Mouse (Mus musculus) G1E (cell line): Measurements from ENCODE around the gene Mapkapk3. TPM values are rescaled to one million over a fixed set of nuclear protein-coding genes. Genes with fewer than 3 reads are reported as not detected.

Source experiments
- ATAC-seq: 2 replicates; pipeline ENCODE4 v1.8.0; 2016; ENCODE audit warnings: mild to moderate bottlenecking; ENCODE audit not compliant: insufficient number of reproducible peaks, poor library complexity, low FRiP score, severe bottlenecking; ENCODE audit errors: extremely low read depth
- DNase-seq: peaks from one replicate; pipeline ENCODE4 v3.0.0; 2012; ENCODE audit warnings: low spot score
- H3K27me3 ChIP-seq: 2 replicates; pipeline ENCODE4 v1.6.1; 2012; ENCODE audit warnings: mild to moderate bottlenecking, low read length, inconsistent platforms; ENCODE audit not compliant: insufficient read depth
- H3K36me3 ChIP-seq: replicated peaks from 2 replicates; pipeline ENCODE3; 2012; ENCODE audit warnings: mild to moderate bottlenecking, inconsistent platforms
- H3K4me1 ChIP-seq: 2 replicates; pipeline ENCODE4 v1.6.1; 2012; ENCODE audit warnings: low read depth, low read length, inconsistent platforms, mixed read lengths; ENCODE audit not compliant: insufficient read depth
- H3K4me3 ChIP-seq: 2 replicates; pipeline ENCODE4 v1.5.1; 2012; ENCODE audit warnings: low read depth, mild to moderate bottlenecking, inconsistent platforms, low read length, moderate library complexity, mixed read lengths
- H3K9me3 ChIP-seq: replicated peaks from 2 replicates; pipeline ENCODE4 v1.6.1; 2012; ENCODE audit warnings: inconsistent platforms
- CTCF ChIP-seq: IDR thresholded peaks from 2 replicates; pipeline ENCODE4 v1.5.1; 2012; ENCODE audit warnings: low read depth, low read length, inconsistent platforms, mixed read lengths
- GATA1 ChIP-seq: IDR thresholded peaks from 2 replicates; pipeline ENCODE4 v1.6.1; 2012; ENCODE audit warnings: borderline replicate concordance, low read length, inconsistent platforms, mixed read lengths
- GATA2 ChIP-seq: IDR thresholded peaks from 2 replicates; pipeline ENCODE4 v1.6.1; 2012; ENCODE audit warnings: low read depth, low read length, inconsistent platforms, borderline replicate concordance
- POLR2AphosphoS5 ChIP-seq: IDR thresholded peaks from 2 replicates; pipeline ENCODE4 v1.6.1; 2012; ENCODE audit warnings: low read depth, low read length, inconsistent platforms; ENCODE audit not compliant: insufficient replicate concordance
- TAL1 ChIP-seq: conservative IDR thresholded peaks from 2 replicates; pipeline ENCODE4 v1.6.1; 2012; ENCODE audit warnings: low read depth, low read length, inconsistent platforms, mixed read lengths
- polyA plus RNA-seq: library from polyadenylated mRNA; stranded (reverse); fragments of >175 nt; gene quantifications from 2 replicates; pipeline ENCODE4 v1.2.3, GENCODE M21; 2012
- total RNA-seq, 2 experiments: library from RNA; stranded (forward) in 1 of 2; stranded (reverse) in 1 of 2; fragments of 200-1000 nt in 1 of 2; fragments of >200 nt in 1 of 2; fragmentation: Nextera tagmentation in 1 of 2; gene quantifications; 2 replicates each; pipeline ENCODE4 v1.2.3; 2014 to 2017

Gene Mapkapk3
- total and polyA plus RNA-seq, 3 experiments, result 41.5 to 99.8 (median 60.1) TPM

- no peak for ATAC-seq
- DNase-seq, result no peak
- no peak for TF ChIP-seq GATA2
- TF ChIP-seq GATA1, result no peak
- TF ChIP-seq CTCF, result no peak
- no peak for TF ChIP-seq POLR2AphosphoS5
- TF ChIP-seq TAL1, result no peak
- Histone ChIP-seq H3K4me1 (peaks cover 94% of the 10 kb centered on the region), H3K27me3 (no peaks in the 10 kb centered on the region), H3K9me3 (no peaks in the 10 kb centered on the region), H3K36me3 (peaks cover 55% of the 10 kb centered on the region), H3K4me3 (no peak overlapping the region)
Observed at GRCm38 (mm10) chr9:107304383-107304782, 14.7 kb upstream of the Mapkapk3 start.

- no peak for ATAC-seq
Observed at GRCm38 (mm10) chr9:107303900-107304299, 14.2 kb upstream of the Mapkapk3 start.

GRCm38 (mm10) chr9:107303121-107303820, 13.6 kb upstream of the Mapkapk3 start:
- Histone ChIP-seq H3K4me1 (peaks cover 84% of the 10 kb centered on the region), H3K27me3 (no peaks in the 10 kb centered on the region), H3K4me3 (no peak overlapping the region), H3K36me3 (peaks cover 66% of the 10 kb centered on the region), H3K9me3 (no peaks in the 10 kb centered on the region)
- ATAC-seq, result no peak
- TF ChIP-seq GATA2 (no peak), TAL1 (no peak), CTCF (no peak), POLR2AphosphoS5 (no peak), GATA1 (no peak)
- DNase-seq, result no peak

More at GRCm38 (mm10) chr9:107303900-107304299, 14.2 kb upstream of the Mapkapk3 start:
- TF ChIP-seq GATA1 (no peak), CTCF (no peak)
- no peaks in the 10 kb centered on the region for H3K9me3 ChIP-seq
- DNase-seq, result no peak
- H3K4me3 ChIP-seq, result no peak overlapping the region
- H3K4me1 ChIP-seq, result peaks cover 89% of the 10 kb centered on the region
- H3K27me3 ChIP-seq, result no peaks in the 10 kb centered on the region
- H3K36me3 ChIP-seq, result peaks cover 59% of the 10 kb centered on the region

DNA sequence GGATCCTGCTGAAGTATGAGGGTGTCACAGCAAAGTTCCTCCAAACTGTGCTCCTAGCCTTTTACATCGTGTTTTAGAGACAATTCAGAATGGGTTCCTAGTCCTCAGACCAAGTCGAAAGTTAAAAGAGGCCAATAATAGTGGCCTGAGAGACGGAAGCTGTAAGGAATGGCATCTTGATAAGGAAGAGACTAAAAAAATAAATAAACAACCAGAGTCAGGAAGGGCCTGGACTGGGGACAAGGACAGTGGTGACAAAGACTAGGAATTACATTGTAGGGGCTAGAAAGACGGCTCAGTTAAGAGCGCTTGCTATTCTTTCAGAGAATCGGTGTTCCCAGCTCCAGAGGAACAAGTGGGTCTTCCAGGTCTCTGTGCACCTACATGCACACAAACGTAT, 12.9 kb upstream of the Mapkapk3 start:
- TF ChIP-seq TAL1 (no peak), POLR2AphosphoS5 (no peak), GATA2 (no peak), CTCF (no peak), GATA1 (no peak)
- H3K4me3 ChIP-seq, result no peak overlapping the region; the same call in 1 of the 2 replicates
- no peaks in the 10 kb centered on the region for H3K9me3 ChIP-seq
- H3K27me3 ChIP-seq, result no peaks in the 10 kb centered on the region
- peaks cover 81% of the 10 kb centered on the region for H3K4me1 ChIP-seq
- peaks cover 72% of the 10 kb centered on the region for H3K36me3 ChIP-seq
- ATAC-seq (no peak), DNase-seq (no peak)

- Histone ChIP-seq H3K9me3 (no peaks in the 10 kb centered on the region), H3K4me1 (peaks cover 73% of the 10 kb centered on the region), H3K27me3 (no peaks in the 10 kb centered on the region), H3K4me3 (peak overlapping the region; percentile 84; the same call in 1 of the 2 replicates), H3K36me3 (peaks cover 72% of the 10 kb centered on the region)
- no peak for DNase-seq
- no peak for ATAC-seq
- TF ChIP-seq POLR2AphosphoS5 (no peak), GATA2 (no peak), GATA1 (no peak), TAL1 (no peak; the same call in 1 of the 2 replicates), CTCF (no peak)
Observed at GRCm38 (mm10) chr9:107301554-107302331, 12.1 kb upstream of the Mapkapk3 start.

- DNase-seq, result no peak
- Histone ChIP-seq H3K27me3 (no peaks in the 10 kb centered on the region), H3K4me1 (peaks cover 69% of the 10 kb centered on the region), H3K36me3 (peaks cover 69% of the 10 kb centered on the region), H3K4me3 (peak overlapping the region; percentile 84), H3K9me3 (no peaks in the 10 kb centered on the region)
- TF ChIP-seq TAL1 (no peak), CTCF (no peak), GATA2 (no peak), POLR2AphosphoS5 (no peak), GATA1 (no peak)
- ATAC-seq, result no peak
Observed at GRCm38 (mm10) chr9:107300224-107300973, 10.7 kb upstream of the Mapkapk3 start.
